ENCODE assay signal across 26 mouse cellular contexts in the genomic region with DNA sequence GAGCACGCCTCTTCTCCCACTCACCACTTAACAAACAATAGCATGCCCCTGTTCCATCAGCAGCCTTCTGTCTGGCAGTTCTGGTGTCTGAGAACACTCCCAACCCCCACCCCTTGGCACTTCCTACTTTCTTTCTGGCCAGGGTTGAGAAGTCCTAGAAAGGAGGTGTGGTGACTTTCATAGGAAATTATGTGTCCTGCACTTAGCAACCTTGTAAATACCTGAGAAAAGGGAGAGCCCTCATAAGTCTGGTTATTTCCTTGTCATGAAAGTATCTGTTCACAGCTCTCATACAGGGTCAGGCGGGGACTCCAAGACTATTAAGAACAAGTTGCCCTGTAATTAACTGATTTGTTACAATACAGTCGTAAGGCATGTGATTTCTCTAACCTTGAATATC.
A peak's percentile ranks its signal among the peaks of the same experiment; 100 is the strongest.
DNase-seq lines count a peak whose midpoint lies in the region; ATAC-seq and TF ChIP-seq lines count a peak whose summit lies in the region.
"Had no signal": no experiment of that assay in that cellular context is flagged by ENCODE, and none has a peak within 500 bp of the region (broad histone marks: within the 10 kb centered on the region; RNA-seq: fewer than 3 reads in every experiment).

No protein-coding gene starts in this region.

- peak; percentile 46; the same call in 1 of the 2 replicates for ATAC-seq in stomach, embryonic 14.5 days (ENCODE audit: insufficient number of reproducible peaks, insufficient read depth, low FRiP score, low read depth)
- ATAC-seq in CD4-positive, CD25-positive, alpha-beta regulatory T cell, adult 4 months = no peak

- no peak overlapping the region for H3K4me3 ChIP-seq in kidney, adult 2 months (ENCODE audit: insufficient read depth, low read depth, low read length)
- H3K4me3 ChIP-seq in stomach, embryonic 14.5 days (ENCODE audit: low read depth, low read length) = no peak overlapping the region
- H3K4me3 ChIP-seq: embryonic facial prominence, embryonic 12.5 days; erythroblast, embryonic 14.5 days; forebrain, embryonic 12.5 days; heart, adult 2 months; heart, embryonic 13.5 days; hindbrain, embryonic 15.5 days; left cerebral cortex, adult 2 months; lung, embryonic 15.5 days; megakaryocyte, embryonic 14.5 days; neural tube, embryonic 12.5 days had no signal

- H3K9me3 ChIP-seq in stomach, embryonic 14.5 days (ENCODE audit: control insufficient read depth, low read depth, low read length) = no peaks in the 10 kb centered on the region
- H3K9me3 ChIP-seq: embryonic facial prominence, embryonic 12.5 days; forebrain, embryonic 12.5 days; heart, embryonic 13.5 days; hindbrain, embryonic 15.5 days; lung, embryonic 15.5 days; megakaryocyte, embryonic 14.5 days; neural tube, embryonic 12.5 days had no signal

- peak overlapping the region; percentile 26; the same call in 1 of the 2 replicates for H3K27ac ChIP-seq in kidney, adult 2 months (ENCODE audit: insufficient read depth, low read depth, low read length)
- no peak overlapping the region for H3K27ac ChIP-seq in stomach, embryonic 14.5 days (ENCODE audit: low read length)
- H3K27ac ChIP-seq: embryonic facial prominence, embryonic 12.5 days; forebrain, embryonic 12.5 days; heart, adult 2 months; heart, embryonic 13.5 days; hindbrain, embryonic 15.5 days; left cerebral cortex, adult 2 months; liver, embryonic 14.5 days; lung, embryonic 15.5 days; neural tube, embryonic 12.5 days had no signal

- peaks cover 5% of the 10 kb centered on the region; the same call in 1 of the 2 replicates for H3K4me1 ChIP-seq in kidney, adult 2 months (ENCODE audit: control insufficient read depth, insufficient read depth, low read length)
- no peaks in the 10 kb centered on the region for H3K4me1 ChIP-seq in stomach, embryonic 14.5 days (ENCODE audit: control insufficient read depth, insufficient read depth, low read length)
- H3K4me1 ChIP-seq: embryonic facial prominence, embryonic 12.5 days; forebrain, embryonic 12.5 days; hindbrain, embryonic 15.5 days; lung, embryonic 15.5 days; megakaryocyte, embryonic 14.5 days; neural tube, embryonic 12.5 days had no signal

- no peak overlapping the region for H3K4me2 ChIP-seq in stomach, embryonic 14.5 days (replicated peaks; ENCODE audit: low read depth, low read length)
- H3K4me2 ChIP-seq: embryonic facial prominence, embryonic 12.5 days; forebrain, embryonic 12.5 days; heart, embryonic 13.5 days; hindbrain, embryonic 15.5 days; lung, embryonic 15.5 days; neural tube, embryonic 12.5 days had no signal

- no peaks in the 10 kb centered on the region for H3K36me3 ChIP-seq in kidney, adult 2 months (ENCODE audit: control insufficient read depth, insufficient read depth, low read length)
- H3K36me3 ChIP-seq in stomach, embryonic 14.5 days (ENCODE audit: control insufficient read depth, insufficient read depth, low read length) = no peaks in the 10 kb centered on the region
- H3K36me3 ChIP-seq: embryonic facial prominence, embryonic 12.5 days; forebrain, embryonic 12.5 days; heart, embryonic 13.5 days; hindbrain, embryonic 15.5 days; lung, embryonic 15.5 days; neural tube, embryonic 12.5 days had no signal

- no peaks in the 10 kb centered on the region for H3K27me3 ChIP-seq in kidney, adult 2 months (replicated peaks; ENCODE audit: control insufficient read depth, insufficient read depth, low read length)
- H3K27me3 ChIP-seq in stomach, embryonic 14.5 days (ENCODE audit: control insufficient read depth, insufficient read depth, low read length) = no peaks in the 10 kb centered on the region
- H3K27me3 ChIP-seq: embryonic facial prominence, embryonic 12.5 days; forebrain, embryonic 12.5 days; heart, embryonic 13.5 days; hindbrain, embryonic 15.5 days; lung, embryonic 15.5 days; megakaryocyte, embryonic 14.5 days; neural tube, embryonic 12.5 days had no signal

- no peak for TF ChIP-seq CTCF in kidney, adult 2 months (conservative IDR thresholded peaks at IDR 0.05; ENCODE audit: insufficient read depth, insufficient read length, low read depth, low read length)

- WGBS in kidney, adult 2 months = 63% methylated on average over 3 of the region's 3 CpGs
- WGBS in stomach, embryonic 14.5 days = 62% methylated on average over 3 of the region's 3 CpGs

- no peak for TF ChIP-seq POLR2A in kidney, adult 2 months (IDR thresholded peaks at IDR 0.05; ENCODE audit: low read depth, low read length)

- DNase-seq in kidney, adult 2 months = peak; percentile 33
- DNase-seq in kidney, adult 8-10 months = no peak
- peak; percentile 21 for DNase-seq in lung, postnatal 36 days
- no peak for DNase-seq in lung, postnatal 25 days (ENCODE audit: low spot score)
- no peak for DNase-seq in retina, embryonic 14.5 days (ENCODE audit: low spot score)
- DNase-seq: adrenal gland, adult 2 months; B cell, adult 2 months; cerebellum, adult 18-20 months; cerebellum, postnatal 14 days; gastrocnemius, postnatal 36 days; heart, adult 2 months; kidney, adult 18-20 months; midbrain, embryonic 14.5 days; retina, postnatal 1 day had no signal

- H3K9ac ChIP-seq in stomach, embryonic 14.5 days (replicated peaks; ENCODE audit: low read depth, low read length) = no peak overlapping the region
- H3K9ac ChIP-seq: embryonic facial prominence, embryonic 12.5 days; forebrain, embryonic 12.5 days; heart, embryonic 13.5 days; hindbrain, embryonic 15.5 days; liver, embryonic 14.5 days; lung, embryonic 15.5 days; neural tube, embryonic 12.5 days had no signal

Comparison
In these comparisons a context has a peak if more than half of its experiments do, and no peak if none do; other contexts are left out.
1. DNase-seq: peak in kidney, adult 2 months (single experiment) and lung, postnatal 36 days (single experiment); none in kidney, adult 8-10 months (0 of 2), lung, postnatal 25 days (single experiment) and retina, embryonic 14.5 days (single experiment).